Mouse (Mus musculus) megakaryocyte, embryonic 14.5 days (primary cell): Measurements from ENCODE around the gene Tas1r3.

ENCODE experiments used
- FLI1 ChIP-seq: IDR thresholded peaks from 2 replicates; pipeline ENCODE4 v1.6.1; 2012; ENCODE audit warnings: low read length, inconsistent platforms, mixed read lengths
- GATA1 ChIP-seq: IDR thresholded peaks from 3 replicates; pipeline ENCODE4 v1.6.1; 2012; ENCODE audit warnings: mixed read lengths, low read length, inconsistent platforms, borderline replicate concordance

DNA sequence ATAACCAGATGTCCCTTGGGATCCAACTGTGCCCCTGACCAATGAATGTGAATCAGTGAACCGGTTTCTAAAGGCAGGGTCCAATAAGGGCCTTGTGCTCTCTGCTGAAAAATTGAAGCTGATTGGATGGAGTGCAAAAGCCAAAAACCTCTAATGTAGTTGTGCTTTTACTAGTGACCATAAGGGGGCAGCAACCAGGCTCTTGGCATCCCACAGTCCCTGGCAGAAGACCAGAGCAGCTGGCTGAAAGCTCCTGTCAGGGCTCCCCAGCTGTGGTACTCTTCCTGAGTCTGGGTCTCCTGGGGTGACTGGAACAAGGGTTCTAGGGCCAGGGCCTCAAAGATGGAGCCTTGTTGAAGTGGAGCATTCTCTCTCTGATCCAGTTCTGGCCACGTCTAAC is 29.3 kb downstream of the Tas1r3 start:
- TF ChIP-seq GATA1 (no peak), FLI1 (no peak)
